Mouse (Mus musculus) v-Abl transformed pro-B cells (cell line): ENCODE results near the gene Tsr3.

Source experiments
- in situ Hi-C, 2 experiments: fragments of 400-800 bp; cut with MboI; formaldehyde crosslinking; loops; one replicate each; pipeline ENCODE4 v1.15.1; 2025; ENCODE audit not compliant: unreplicated experiment in 2 of 2

Gene Tsr3

GRCm38 (mm10) chr17:25243131-25243780 is 3.3 kb downstream of the Tsr3 start:
- in situ Hi-C loops, result no loop called here

- in situ Hi-C loops, result no loop called here
Measured at GRCm38 (mm10) chr17:25244239-25244638, 4.3 kb downstream of the Tsr3 start.

- in situ Hi-C loops, result no loop called here
Measured at GRCm38 (mm10) chr17:25248033-25248750, 8.2 kb downstream of the Tsr3 start.

- in situ Hi-C loops, result no loop called here
Measured at GRCm38 (mm10) chr17:25250181-25250835, 10.3 kb downstream of the Tsr3 start.

GRCm38 (mm10) chr17:25252643-25253042 is 12.7 kb downstream of the Tsr3 start:
- in situ Hi-C loops, result no loop called here

GRCm38 (mm10) chr17:25253760-25254159 is 13.8 kb downstream of the Tsr3 start:
- in situ Hi-C loops, result no loop called here

- in situ Hi-C loops, result no loop called here
Measured at GRCm38 (mm10) chr17:25255110-25255509, 15.1 kb downstream of the Tsr3 start.

- in situ Hi-C loops, result no loop called here
Measured at GRCm38 (mm10) chr17:25256140-25256754, 16.3 kb downstream of the Tsr3 start, which contains the start of gene Baiap3. Baiap3 (minus strand) TSS chr17:25256364.

- in situ Hi-C loops, result no loop called here
Measured at GRCm38 (mm10) chr17:25257804-25258261, 17.9 kb downstream of the Tsr3 start.

- in situ Hi-C loops, result no loop called here
Measured at GRCm38 (mm10) chr17:25264453-25264852, 24.5 kb downstream of the Tsr3 start.

- in situ Hi-C loops, result loop anchor here in 1 of 2 experiments (5.0 kb wide), 1 partner anchor 84 kb away; the partner anchor contains the start of gene Unkl
Measured at GRCm38 (mm10) chr17:25270795-25271335, 30.9 kb downstream of the Tsr3 start.

GRCm38 (mm10) chr17:25272326-25272725 is 32.4 kb downstream of the Tsr3 start:
- in situ Hi-C loops, result loop anchor here in 1 of 2 experiments (5.0 kb wide), 1 partner anchor 85 kb away; the partner anchor contains the start of gene Unkl

- in situ Hi-C loops, result loop anchor here in 1 of 2 experiments (5.0 kb wide), 1 partner anchor 86 kb away; the partner anchor contains the start of gene Unkl
Measured at GRCm38 (mm10) chr17:25272951-25273705, 33.2 kb downstream of the Tsr3 start.

- in situ Hi-C loops, result loop anchor here in 1 of 2 experiments (5.0 kb wide), 1 partner anchor 87 kb away; the partner anchor contains the start of gene Unkl
Measured at GRCm38 (mm10) chr17:25273706-25274501, 33.9 kb downstream of the Tsr3 start.

- in situ Hi-C loops, result loop anchor here (5.0 kb wide), 3 partner anchors 87 to 152 kb away; partner anchors contain the start of genes BC003965 (in 1 of the 2), Ptx4 (in 1 of the 2) and Unkl (in 1 of the 2)
Measured at GRCm38 (mm10) chr17:25274571-25275346, 34.8 kb downstream of the Tsr3 start, which contains the start of gene Ube2i. Ube2i (minus strand) TSS chr17:25274622.

GRCm38 (mm10) chr17:25275833-25276232 is 35.9 kb downstream of the Tsr3 start:
- in situ Hi-C loops, result loop anchor here in 1 of 2 experiments (5.0 kb wide), 2 partner anchors 94 to 154 kb away; partner anchors contain the start of genes BC003965 and Ptx4

GRCm38 (mm10) chr17:25282133-25282532 is 42.2 kb downstream of the Tsr3 start:
- in situ Hi-C loops, result loop anchor here in 1 of 2 experiments (10.0 kb wide), 1 partner anchor 247 kb away; no protein-coding TSS in a partner anchor
